Mouse (Mus musculus) neural tube, embryonic 15.5 days (tissue): Measurements from ENCODE around the gene Ncoa1. TPM values are rescaled to one million over a fixed set of nuclear protein-coding genes. Genes with fewer than 3 reads are reported as not detected.

Source experiments
- ATAC-seq: fragments of 200-750 bp; cut with Nextera tagmentation; 2 replicates; pipeline ENCODE4 v1.8.0; 2017; ENCODE audit warnings: mild to moderate bottlenecking, moderate TSS enrichment, moderate library complexity; ENCODE audit not compliant: low FRiP score
- H3K27ac ChIP-seq: fragments of 300-500 bp; sonication (generic); replicated peaks from 2 replicates; pipeline ENCODE4 v1.5.1; 2015; ENCODE audit warnings: mild to moderate bottlenecking, inconsistent platforms
- H3K27me3 ChIP-seq: fragments of 300-500 bp; sonication (generic); replicated peaks from 2 replicates; pipeline ENCODE4 v1.6.1; 2015; ENCODE audit warnings: inconsistent platforms
- H3K36me3 ChIP-seq: fragments of 300-500 bp; sonication (generic); 2 replicates; pipeline ENCODE4 v1.6.1; 2015; ENCODE audit warnings: inconsistent platforms
- H3K4me1 ChIP-seq: fragments of 300-500 bp; sonication (generic); 2 replicates; pipeline ENCODE4 v1.6.1; 2015; ENCODE audit warnings: inconsistent platforms
- H3K4me2 ChIP-seq: fragments of 300-500 bp; sonication (generic); 2 replicates; pipeline ENCODE4 v1.6.1; 2015; ENCODE audit warnings: inconsistent platforms, mild to moderate bottlenecking, moderate library complexity
- H3K4me3 ChIP-seq: fragments of 300-500 bp; sonication (generic); replicated peaks from 2 replicates; pipeline ENCODE4 v1.5.1; 2015; ENCODE audit warnings: mild to moderate bottlenecking, inconsistent platforms
- H3K9ac ChIP-seq: fragments of 300-500 bp; sonication (generic); replicated peaks from 2 replicates; pipeline ENCODE4 v1.6.1; 2015; ENCODE audit warnings: mild to moderate bottlenecking, inconsistent platforms
- H3K9me3 ChIP-seq: fragments of 300-500 bp; sonication (generic); replicated peaks from 2 replicates; pipeline ENCODE4 v1.6.1; 2016; ENCODE audit warnings: inconsistent platforms
- WGBS: fragments of 180-500 bp; shearing (Covaris S2); methylation state at CpG from one replicate; pipeline ENCODE4 v1.1.7; 2015; ENCODE audit warnings: mixed read lengths; 5-methylcytosine and 5-hydroxymethylcytosine counted together
- polyA plus RNA-seq: library from polyadenylated mRNA; unstranded; fragments of >200 nt; fragmentation: Nextera tagmentation; extraction: Ambion mirVana; gene quantifications from 2 replicates; pipeline ENCODE4 v1.2.1, GENCODE M21; 2015

The Ncoa1 gene
- polyA plus RNA-seq, 1 experiment from 2014 or later = 15.8 TPM

GRCm38 (mm10) chr12:4355019-4355730 lies 121.8 kb downstream of the Ncoa1 start:
- Histone ChIP-seq H3K4me3 (no peak overlapping the region), H3K9me3 (no peaks in the 10 kb centered on the region), H3K9ac (no peak overlapping the region), H3K27me3 (no peaks in the 10 kb centered on the region), H3K4me1 (0 out of 2 replicates have a peak, but pooled peaks cover 2% of the 10 kb centered on the region), H3K27ac (no peak overlapping the region), H3K36me3 (no peaks in the 10 kb centered on the region), H3K4me2 (no peak overlapping the region)
- no peak for ATAC-seq
- 80% methylated on average over 2 of the region's 2 CpGs for WGBS

GRCm38 (mm10) chr12:4343216-4343615 lies 133.8 kb downstream of the Ncoa1 start:
- H3K9ac ChIP-seq = no peak overlapping the region
- whole genome bisulfite sequencing = 59% methylated on average over 2 of the region's 2 CpGs
- H3K36me3 ChIP-seq = no peaks in the 10 kb centered on the region
- H3K4me1 ChIP-seq = peaks cover 5% of the 10 kb centered on the region
- peak overlapping the region; percentile 48 for H3K27ac ChIP-seq
- H3K4me2 ChIP-seq = no peak overlapping the region
- no peak for ATAC-seq
- no peaks in the 10 kb centered on the region for H3K9me3 ChIP-seq
- H3K4me3 ChIP-seq = no peak overlapping the region
- H3K27me3 ChIP-seq = no peaks in the 10 kb centered on the region

GRCm38 (mm10) chr12:4342087-4342486 lies 134.9 kb downstream of the Ncoa1 start:
- Histone ChIP-seq H3K36me3 (no peaks in the 10 kb centered on the region), H3K4me1 (peaks cover 5% of the 10 kb centered on the region), H3K4me3 (no peak overlapping the region), H3K9me3 (no peaks in the 10 kb centered on the region), H3K9ac (no peak overlapping the region), H3K27ac (no peak overlapping the region), H3K4me2 (no peak overlapping the region), H3K27me3 (no peaks in the 10 kb centered on the region)
- no peak for ATAC-seq
- WGBS = 75% methylated on average over 3 of the region's 3 CpGs

- Histone ChIP-seq H3K4me3 (no peak overlapping the region), H3K27me3 (no peaks in the 10 kb centered on the region), H3K9ac (no peak overlapping the region), H3K4me2 (no peak overlapping the region), H3K36me3 (no peaks in the 10 kb centered on the region), H3K9me3 (no peaks in the 10 kb centered on the region), H3K4me1 (peaks cover 5% of the 10 kb centered on the region), H3K27ac (no peak overlapping the region)
- no peak for ATAC-seq
- 82% methylated on average over 3 of the region's 3 CpGs for WGBS
Measured at GRCm38 (mm10) chr12:4340325-4340924, 136.6 kb downstream of the Ncoa1 start.

GRCm38 (mm10) chr12:4323604-4324003 lies 153.4 kb downstream of the Ncoa1 start:
- H3K9ac ChIP-seq = no peak overlapping the region
- no peak for ATAC-seq
- no peaks in the 10 kb centered on the region for H3K27me3 ChIP-seq
- H3K27ac ChIP-seq = no peak overlapping the region
- H3K4me3 ChIP-seq = no peak overlapping the region
- no peak overlapping the region for H3K4me2 ChIP-seq
- no peaks in the 10 kb centered on the region for H3K9me3 ChIP-seq
- H3K4me1 ChIP-seq = no peaks in the 10 kb centered on the region
- WGBS = 86% methylated on average over 5 of the region's 5 CpGs
- H3K36me3 ChIP-seq = peaks cover 22% of the 10 kb centered on the region

- 44% methylated on average over 2 of the region's 2 CpGs for WGBS
- ATAC-seq = no peak
- H3K9ac ChIP-seq = no peak overlapping the region
Measured at GRCm38 (mm10) chr12:4322227-4322626, 154.8 kb downstream of the Ncoa1 start.

GRCm38 (mm10) chr12:4313824-4314223 lies 163.2 kb downstream of the Ncoa1 start:
- Histone ChIP-seq H3K4me2 (no peak overlapping the region), H3K9me3 (no peaks in the 10 kb centered on the region), H3K4me3 (no peak overlapping the region), H3K36me3 (peaks cover 19% of the 10 kb centered on the region), H3K27me3 (no peaks in the 10 kb centered on the region), H3K27ac (no peak overlapping the region), H3K9ac (no peak overlapping the region), H3K4me1 (no peaks in the 10 kb centered on the region)
- ATAC-seq = no peak

More at GRCm38 (mm10) chr12:4322227-4322626, 154.8 kb downstream of the Ncoa1 start:
- Histone ChIP-seq H3K4me2 (no peak overlapping the region), H3K27ac (no peak overlapping the region), H3K4me3 (no peak overlapping the region), H3K4me1 (no peaks in the 10 kb centered on the region), H3K36me3 (peaks cover 22% of the 10 kb centered on the region), H3K27me3 (no peaks in the 10 kb centered on the region), H3K9me3 (no peaks in the 10 kb centered on the region)

GRCm38 (mm10) chr12:4306712-4307313 lies 170.2 kb downstream of the Ncoa1 start:
- Histone ChIP-seq H3K27ac (no peak overlapping the region), H3K36me3 (peaks cover 10% of the 10 kb centered on the region), H3K4me2 (no peak overlapping the region), H3K4me1 (no peaks in the 10 kb centered on the region), H3K4me3 (no peak overlapping the region), H3K9ac (no peak overlapping the region), H3K9me3 (no peaks in the 10 kb centered on the region), H3K27me3 (no peaks in the 10 kb centered on the region)
- 71% methylated on average over 1 of the region's 1 CpGs for WGBS
- no peak for ATAC-seq

- Histone ChIP-seq H3K27ac (no peak overlapping the region), H3K4me2 (no peak overlapping the region), H3K9ac (no peak overlapping the region), H3K36me3 (peaks cover 16% of the 10 kb centered on the region), H3K4me3 (no peak overlapping the region), H3K4me1 (no peaks in the 10 kb centered on the region), H3K9me3 (no peaks in the 10 kb centered on the region), H3K27me3 (no peaks in the 10 kb centered on the region)
- ATAC-seq = no peak
- WGBS = 85% methylated on average over 3 of the region's 3 CpGs
Measured at GRCm38 (mm10) chr12:4299300-4299699, 177.7 kb downstream of the Ncoa1 start.

GRCm38 (mm10) chr12:4298626-4299025 lies 178.4 kb downstream of the Ncoa1 start:
- no peak overlapping the region for H3K4me2 ChIP-seq
- H3K4me1 ChIP-seq = no peaks in the 10 kb centered on the region
- WGBS = 86% methylated on average over 4 of the region's 4 CpGs
- no peaks in the 10 kb centered on the region for H3K27me3 ChIP-seq
- H3K4me3 ChIP-seq = no peak overlapping the region
- no peak overlapping the region for H3K27ac ChIP-seq
- ATAC-seq = no peak
- H3K9ac ChIP-seq = no peak overlapping the region
- H3K36me3 ChIP-seq = peaks cover 21% of the 10 kb centered on the region
- no peaks in the 10 kb centered on the region for H3K9me3 ChIP-seq

GRCm38 (mm10) chr12:4295881-4296280 lies 181.1 kb downstream of the Ncoa1 start:
- no peaks in the 10 kb centered on the region for H3K27me3 ChIP-seq
- H3K36me3 ChIP-seq = peaks cover 21% of the 10 kb centered on the region
- no peaks in the 10 kb centered on the region for H3K4me1 ChIP-seq
- H3K4me3 ChIP-seq = no peak overlapping the region
- ATAC-seq = no peak
- no peak overlapping the region for H3K27ac ChIP-seq
- 94% methylated on average over 4 of the region's 4 CpGs for WGBS
- no peaks in the 10 kb centered on the region for H3K9me3 ChIP-seq
- no peak overlapping the region for H3K4me2 ChIP-seq
- H3K9ac ChIP-seq = no peak overlapping the region

GRCm38 (mm10) chr12:4295281-4295680 lies 181.7 kb downstream of the Ncoa1 start:
- WGBS = 66% methylated on average over 8 of the region's 8 CpGs
- H3K36me3 ChIP-seq = peaks cover 25% of the 10 kb centered on the region
- no peak overlapping the region for H3K27ac ChIP-seq
- H3K4me2 ChIP-seq = no peak overlapping the region
- ATAC-seq = no peak
- H3K27me3 ChIP-seq = no peaks in the 10 kb centered on the region
- no peaks in the 10 kb centered on the region for H3K4me1 ChIP-seq
- no peaks in the 10 kb centered on the region for H3K9me3 ChIP-seq
- no peak overlapping the region for H3K9ac ChIP-seq
- H3K4me3 ChIP-seq = no peak overlapping the region
